Mouse (Mus musculus): Measurements from ENCODE around the gene Olfr593. TPM values are rescaled to one million over a fixed set of nuclear protein-coding genes. Genes with fewer than 3 reads are reported as not detected.
"Not testable (repeated sequence)": the region's sequence is repeated elsewhere in the genome, so short reads cannot be mapped to it uniquely, and the experiment has no call there.

The Olfr593 gene
- total RNA-seq, 1 experiment = not detected

- no peaks in the 10 kb centered on the region for H3K36me3 ChIP-seq (ENCODE audit: control insufficient read depth, insufficient read depth, low read length, poor library complexity, severe bottlenecking)
- no peak within 1 kb of the TSS for H3K9ac ChIP-seq (ENCODE audit: insufficient read depth, low read depth, low read length, poor library complexity, severe bottlenecking)
- H3K27ac ChIP-seq (ENCODE audit: insufficient read depth, low read depth, low read length, poor library complexity, severe bottlenecking) = no peak within 1 kb of the TSS
- TF ChIP-seq CHD2 (IDR thresholded peaks at IDR 0.05; ENCODE audit: low read depth, low read length) = no peak
- no peak for TF ChIP-seq ZC3H11A (IDR thresholded peaks at IDR 0.05; ENCODE audit: borderline replicate concordance, low read depth, low read length)
- TF ChIP-seq HCFC1 (IDR thresholded peaks at IDR 0.05; ENCODE audit: borderline replicate concordance, insufficient read depth, low read length) = no peak
- TF ChIP-seq MAFK (IDR thresholded peaks at IDR 0.05; ENCODE audit: insufficient read depth, low read depth, low read length) = no peak
- TF ChIP-seq ZNF384 (IDR thresholded peaks at IDR 0.05; ENCODE audit: low read depth, low read length) = no peak
- H3K9me3 ChIP-seq (ENCODE audit: control insufficient read depth, insufficient read depth, low read depth, low read length) = no peaks in the 10 kb centered on the region
- no peak for DNase-seq (ENCODE audit: low read depth, low spot score)
- in situ Hi-C loops (cut with MboI; ENCODE audit: low sequenced_read_pairs in 2 of 2, unreplicated experiment in 2 of 2) = no loop called here
- no peaks in the 10 kb centered on the region for H3K4me1 ChIP-seq (ENCODE audit: control insufficient read depth in 2 of 2, insufficient read depth in 2 of 2, low read length in 2 of 2, poor library complexity in 1 of 2)
- H3K4me3 ChIP-seq (ENCODE audit: insufficient read depth in 1 of 2, low read depth in 1 of 2, low read length in 2 of 2, poor library complexity in 1 of 2, severe bottlenecking in 1 of 2) = no peak within 1 kb of the TSS
These were observed 5.0 kb downstream of the Olfr593 start, which contains the start of gene Olfr594 for GRCm38 (mm10) chr7:103216696-103217095. Gene Olfr594, plus strand, starts transcription at chr7:103216996.

- H3K9ac ChIP-seq (ENCODE audit: insufficient read depth, low read depth, low read length, poor library complexity, severe bottlenecking); H3K36me3 ChIP-seq (ENCODE audit: control insufficient read depth, insufficient read depth, low read length, poor library complexity, severe bottlenecking); H3K4me1 ChIP-seq (ENCODE audit: control insufficient read depth in 2 of 2, insufficient read depth in 2 of 2, low read length in 2 of 2, poor library complexity in 1 of 2); H3K4me3 ChIP-seq (ENCODE audit: insufficient read depth in 1 of 2, low read depth in 1 of 2, low read length in 2 of 2, poor library complexity in 1 of 2, severe bottlenecking in 1 of 2); DNase-seq (ENCODE audit: low read depth, low spot score); H3K9me3 ChIP-seq (ENCODE audit: control insufficient read depth, insufficient read depth, low read depth, low read length); H3K27ac ChIP-seq (ENCODE audit: insufficient read depth, low read depth, low read length, poor library complexity, severe bottlenecking); in situ Hi-C loops (cut with MboI; ENCODE audit: low sequenced_read_pairs in 2 of 2, unreplicated experiment in 2 of 2): not testable (repeated sequence)
These were observed 40.7 kb downstream of the Olfr593 start, which contains the start of gene Usp17ld for GRCm38 (mm10) chr7:103252405-103252804. Gene Usp17ld, minus strand, starts transcription at chr7:103252505.

Other genes starting within 250 kb of the Olfr593 start
- gene Olfr576, start 249.2 kb upstream of the Olfr593 start, total RNA-seq (2012; rRNA removed) = not detected in 2 replicates
- gene Olfr577, start 235.9 kb upstream of the Olfr593 start, total RNA-seq (2012; rRNA removed) = not detected in 2 replicates
- not detected in 2 replicates for gene Olfr578, start 222.5 kb upstream of the Olfr593 start, total RNA-seq (2012; rRNA removed)
- gene Olfr582, start 173.8 kb upstream of the Olfr593 start, total RNA-seq (2012; rRNA removed) = not detected in 2 replicates
- not detected in 2 replicates for gene Olfr583, start 160.6 kb upstream of the Olfr593 start, total RNA-seq (2012; rRNA removed)
- gene Olfr584, start 130.0 kb upstream of the Olfr593 start, total RNA-seq (2012; rRNA removed) = not detected in 2 replicates
- gene Olfr585, start 114.1 kb upstream of the Olfr593 start, total RNA-seq (2012; rRNA removed) = not detected in 2 replicates
- not detected in 2 replicates for gene Olfr586, start 86.2 kb upstream of the Olfr593 start, total RNA-seq (2012; rRNA removed)
- gene Olfr588-ps1, start 71.0 kb upstream of the Olfr593 start, total RNA-seq (2012; rRNA removed) = not detected in 2 replicates
- not detected in 2 replicates for gene Olfr589, start 55.5 kb upstream of the Olfr593 start, total RNA-seq (2012; rRNA removed)
- gene Olfr591, start 33.5 kb upstream of the Olfr593 start, total RNA-seq (2012; rRNA removed) = not detected in 2 replicates
- not detected in 2 replicates for gene Olfr592, start 27.1 kb upstream of the Olfr593 start, total RNA-seq (2012; rRNA removed)
- gene Olfr594, start 5.1 kb downstream of the Olfr593 start, total RNA-seq (2012; rRNA removed) = not detected in 2 replicates
- 1.3 and 1.4 TPM in 2 replicates for gene Usp17ld, start 40.6 kb downstream of the Olfr593 start, total RNA-seq (2012; rRNA removed)
- gene Olfr596, start 93.8 kb downstream of the Olfr593 start, total RNA-seq (2012; rRNA removed) = not detected in 2 replicates
- not detected in 2 replicates for gene Olfr597, start 104.5 kb downstream of the Olfr593 start, total RNA-seq (2012; rRNA removed)
- gene Olfr598, start 111.7 kb downstream of the Olfr593 start, total RNA-seq (2012; rRNA removed) = not detected in 2 replicates
- not detected in 2 replicates for gene Olfr599, start 124.1 kb downstream of the Olfr593 start, total RNA-seq (2012; rRNA removed)
- gene Olfr600, start 137.8 kb downstream of the Olfr593 start, total RNA-seq (2012; rRNA removed) = not detected in 2 replicates
- not detected in 2 replicates for gene Olfr601, start 150.8 kb downstream of the Olfr593 start, total RNA-seq (2012; rRNA removed)
- not detected in 2 replicates for gene Olfr603, start 174.3 kb downstream of the Olfr593 start, total RNA-seq (2012; rRNA removed)
- 3.7 and 6.4 TPM in 2 replicates for gene Usp17lc, start 203.2 kb downstream of the Olfr593 start, total RNA-seq (2012; rRNA removed)
- not detected in 2 replicates for gene Olfr605, start 233.6 kb downstream of the Olfr593 start, total RNA-seq (2012; rRNA removed)
- gene Olfr606, start 237.2 kb downstream of the Olfr593 start, total RNA-seq (2012; rRNA removed) = not detected in 2 replicates